Mouse (Mus musculus) lung, postnatal 0 days (tissue): ENCODE measurements around the gene Errfi1.
A peak's percentile ranks its signal among the peaks of the same experiment; 100 is the strongest.

Source experiments
- CTCF ChIP-seq: IDR thresholded peaks from 2 replicates; pipeline ENCODE4 v1.5.1; 2016; ENCODE audit warnings: antibody characterized with exemption, mild to moderate bottlenecking
- EP300 ChIP-seq: IDR thresholded peaks from 2 replicates; pipeline ENCODE4 v1.6.1; 2016; ENCODE audit warnings: antibody characterized with exemption, mild to moderate bottlenecking, control low read depth

DNA sequence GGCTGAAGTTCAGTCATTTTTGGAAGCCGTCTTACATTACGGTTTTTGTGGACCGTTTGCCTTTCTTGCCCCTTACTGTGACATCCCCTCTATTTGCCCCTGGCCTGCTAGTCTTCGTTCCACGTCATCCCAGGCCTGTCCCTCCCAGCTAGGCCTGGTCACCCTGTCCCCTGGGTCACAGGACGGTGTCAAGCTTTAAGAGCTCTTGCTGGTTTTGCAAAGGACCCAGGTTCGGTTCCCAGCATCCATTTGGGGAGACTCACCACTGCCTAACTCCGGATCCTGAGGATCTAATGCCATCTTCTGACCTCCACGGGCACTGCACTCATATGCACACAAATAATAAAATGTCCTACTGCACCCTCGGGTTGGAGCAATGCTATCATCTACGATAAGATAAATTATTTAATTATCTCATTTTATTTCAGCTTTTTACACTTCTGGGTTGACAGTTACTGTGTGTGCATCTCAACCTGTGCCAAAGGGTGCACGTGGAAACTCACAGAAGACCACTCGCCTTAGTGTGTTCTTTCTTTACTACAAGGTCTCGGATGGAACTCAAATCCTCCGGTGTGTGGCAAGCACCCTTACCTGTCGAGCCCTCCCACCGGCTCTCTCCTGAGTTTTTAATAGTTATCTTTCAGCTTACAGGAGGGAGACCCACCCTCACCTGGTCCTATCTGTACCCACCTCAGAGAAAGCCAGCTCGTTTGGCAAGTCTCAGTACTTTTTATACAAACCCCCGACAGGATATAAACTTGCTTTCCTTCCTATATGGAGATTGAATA lies 56.6 kb downstream of the Errfi1 start:
- TF ChIP-seq CTCF = peak; percentile 13; the same call in 1 of the 2 replicates
- TF ChIP-seq EP300 = no peak
